Mouse (Mus musculus) lung, postnatal 4 days (tissue): Measurements from ENCODE around the gene Kl.

Experiments
- DNase-seq, 2 experiments: peaks; one replicate each; pipeline ENCODE4 v3.0.0; 2021

Kl gene

GRCm38 (mm10) chr5:150952328-150952668, at the start of gene Kl:
Gene Kl (plus strand): TSS chr5:150952607.
- no peak for DNase-seq

DNA sequence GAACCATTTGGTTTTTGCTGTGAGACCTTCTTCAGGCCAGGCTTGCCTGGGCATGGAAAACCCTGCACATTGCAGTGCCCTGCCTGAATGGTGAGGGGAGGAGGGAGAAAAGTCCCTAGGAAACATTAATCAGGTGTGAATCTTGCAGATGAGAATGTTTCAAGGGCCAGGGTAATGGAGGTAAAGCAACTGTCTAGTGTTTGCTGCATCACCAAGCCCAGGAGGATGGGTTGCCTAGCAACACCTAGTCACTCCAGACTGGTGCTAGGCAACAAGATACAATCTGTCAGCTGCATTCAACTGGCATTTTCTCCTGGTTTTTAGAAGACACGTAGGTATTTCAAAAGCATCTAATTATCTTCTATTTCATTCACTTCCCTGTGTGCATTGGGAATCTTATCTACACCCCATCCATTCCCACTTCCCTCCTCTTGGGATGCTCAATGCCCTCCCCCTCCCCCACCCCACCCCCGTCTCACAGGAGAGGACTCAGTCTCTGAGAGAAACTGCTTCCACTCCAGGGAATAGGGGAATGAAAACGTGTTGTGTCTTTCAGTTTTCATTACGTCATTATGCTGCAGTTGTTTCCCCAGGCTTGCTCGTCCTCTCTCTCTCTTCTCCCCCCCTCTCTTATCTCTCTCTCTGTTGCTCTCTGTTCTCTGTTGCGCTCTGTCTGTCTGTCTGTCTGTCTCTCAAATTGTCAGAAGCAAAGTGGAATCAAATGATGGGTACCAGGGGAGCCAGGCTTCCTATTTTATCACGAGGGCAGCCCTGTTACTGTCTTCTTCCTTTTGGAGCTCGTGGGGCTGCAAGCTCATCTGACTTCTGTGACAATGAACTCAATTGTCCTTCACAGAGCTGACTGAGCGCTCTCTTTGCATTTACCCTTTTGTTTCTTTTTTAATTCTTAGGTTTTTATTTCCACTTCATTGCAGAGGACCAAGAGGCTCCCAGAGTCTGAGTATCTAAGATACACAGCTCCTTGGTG, 46.1 kb upstream of the Kl start:
- no peak for DNase-seq

DNA sequence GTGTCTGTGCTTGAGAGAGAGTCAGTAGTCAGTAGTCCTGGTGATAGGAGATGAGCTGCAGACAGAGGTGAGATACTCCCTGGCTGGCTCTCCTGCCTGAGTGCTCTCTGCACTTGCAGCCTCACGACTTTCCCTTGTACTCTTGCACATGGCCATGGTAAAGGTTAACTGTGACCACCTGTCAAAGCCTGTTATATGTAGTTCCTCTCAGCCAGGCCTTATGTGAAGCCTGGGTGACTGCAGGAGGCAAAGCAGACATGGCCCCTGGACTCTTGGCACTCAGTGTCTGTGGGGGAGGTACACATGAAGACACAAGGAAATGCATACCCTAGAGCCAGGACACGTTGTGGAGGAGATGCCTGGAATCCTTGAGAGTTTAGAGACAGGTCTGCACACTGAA, 40.3 kb upstream of the Kl start:
- no peak for DNase-seq

DNA sequence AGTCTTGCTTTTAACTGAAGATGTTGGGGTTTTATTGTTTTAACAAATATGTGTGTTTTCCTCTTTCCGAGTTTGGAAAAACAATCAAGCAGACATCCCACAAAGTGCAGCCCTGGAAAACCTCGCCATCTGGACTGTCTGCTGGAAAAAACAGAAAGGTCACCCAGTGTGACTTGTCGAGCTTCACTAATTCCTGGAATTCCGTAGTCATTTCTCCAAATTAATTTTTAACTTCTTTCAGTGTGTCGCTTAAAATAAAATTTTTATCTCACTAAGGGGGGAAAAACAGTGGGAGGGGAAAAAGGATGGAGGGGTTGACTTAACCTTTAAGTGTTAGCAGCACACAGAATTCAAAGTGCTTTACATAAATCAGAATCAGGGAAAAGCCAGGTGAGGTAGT, 39.8 kb upstream of the Kl start:
- no peak for DNase-seq

DNA sequence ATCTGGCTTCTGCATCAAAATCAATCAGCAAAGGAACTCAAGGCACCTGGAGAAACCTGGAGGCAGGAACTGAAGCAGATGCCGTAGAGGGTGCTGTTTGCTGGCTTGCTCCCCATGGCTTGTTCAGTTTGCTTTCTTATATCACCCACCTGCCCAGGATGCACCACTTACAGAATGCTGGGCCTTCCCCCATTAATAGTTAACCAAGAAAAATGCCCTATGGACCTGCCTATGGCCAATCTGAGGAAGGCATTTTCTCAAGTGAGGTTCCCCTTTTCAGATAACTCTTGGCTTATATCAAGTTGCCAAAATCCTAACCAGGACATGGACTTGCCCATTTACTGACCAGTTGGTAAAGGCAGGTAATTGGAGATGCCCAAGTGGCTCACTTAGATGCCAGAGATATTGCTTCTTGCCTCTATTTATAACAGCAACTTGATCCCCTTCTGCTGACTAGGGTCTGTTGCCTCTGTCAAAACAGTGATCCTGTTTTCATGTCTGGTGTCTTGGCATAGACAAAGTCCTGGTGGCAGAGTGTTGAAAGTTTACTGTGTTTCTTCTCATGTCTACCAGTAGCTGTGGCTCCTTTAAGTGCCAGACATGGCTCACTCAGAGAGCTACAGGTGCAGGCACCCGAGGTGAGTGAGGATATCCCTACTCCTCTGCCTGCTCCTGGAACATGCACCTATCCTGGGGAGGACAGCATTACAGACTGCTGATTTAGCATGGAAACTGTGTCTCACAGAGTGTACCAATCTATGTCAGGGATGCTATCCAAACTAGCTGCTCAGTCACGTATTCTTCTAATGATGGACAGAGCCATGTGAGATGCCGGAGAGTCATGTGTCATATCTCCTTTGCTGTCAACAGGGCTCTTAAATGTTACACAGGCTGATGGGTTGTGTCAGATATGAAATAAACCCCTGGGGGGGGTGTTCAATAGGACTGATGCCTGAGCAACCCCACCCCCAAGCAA, 37.0 kb upstream of the Kl start:
- DNase-seq: no peak

DNA sequence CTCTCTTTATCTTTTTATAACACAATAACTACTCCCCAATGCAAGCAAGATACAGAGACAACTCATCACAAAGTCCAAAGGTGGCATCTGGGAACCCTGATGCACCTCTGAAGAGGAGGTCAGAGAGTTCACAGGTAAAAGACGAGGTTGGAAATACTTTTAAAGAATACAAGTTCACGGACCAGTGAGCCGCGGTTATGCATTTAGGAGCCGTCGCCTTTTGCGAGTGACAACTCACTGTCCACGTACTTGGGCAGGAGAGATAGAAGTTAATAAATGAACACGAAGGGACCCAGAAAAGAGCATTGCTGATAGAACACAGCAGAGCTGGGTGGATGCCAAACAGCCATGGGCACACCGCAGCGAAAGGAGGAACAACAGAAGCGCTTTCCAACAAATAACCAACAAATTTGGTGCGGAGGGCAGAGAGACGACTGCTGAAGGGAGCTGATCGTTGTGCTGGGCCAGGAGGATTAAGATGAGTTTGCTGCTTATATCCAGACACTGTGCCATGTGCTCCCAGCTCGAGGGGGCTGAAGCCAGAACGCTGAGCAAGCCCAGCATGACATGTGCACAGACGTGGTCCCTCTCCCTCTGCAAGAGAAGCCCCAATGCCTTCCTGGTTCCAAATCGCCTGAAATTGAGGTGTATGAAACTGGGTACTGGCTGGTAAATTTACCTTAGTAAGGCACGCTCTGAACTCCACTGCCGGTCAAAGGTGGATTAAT, 35.1 kb upstream of the Kl start:
- DNase-seq: no peak

GRCm38 (mm10) chr5:150918599-150918998, 33.8 kb upstream of the Kl start:
- DNase-seq: no peak

GRCm38 (mm10) chr5:150919269-150919668, 33.1 kb upstream of the Kl start:
- DNase-seq: no peak

DNA sequence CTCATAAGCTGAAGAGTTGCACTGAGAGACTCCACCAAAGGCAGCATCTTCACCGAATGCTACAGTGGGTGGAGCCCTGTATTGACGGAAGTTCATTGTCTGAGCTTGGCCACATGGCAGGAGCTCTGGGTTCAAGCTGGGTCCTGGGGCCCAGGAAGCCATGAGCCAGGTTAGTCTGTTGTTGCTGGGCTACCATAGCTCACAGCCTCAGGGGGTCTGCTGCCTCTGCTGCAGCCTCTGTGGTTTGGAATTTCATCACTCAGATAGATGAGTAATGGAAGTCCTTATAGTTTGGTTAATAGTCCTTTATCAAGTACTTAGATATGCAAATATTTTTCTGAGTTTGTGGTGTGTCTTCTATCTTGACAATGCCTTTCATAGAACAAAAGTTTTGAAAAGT, 32.4 kb upstream of the Kl start:
- DNase-seq: no peak

GRCm38 (mm10) chr5:150929406-150929805, 23.0 kb upstream of the Kl start:
- DNase-seq: no peak

- DNase-seq: no peak
These were observed 19.8 kb upstream of the Kl start for GRCm38 (mm10) chr5:150932596-150932995.

- no peak for DNase-seq
These were observed 16.2 kb upstream of the Kl start for GRCm38 (mm10) chr5:150936213-150936612.

DNA sequence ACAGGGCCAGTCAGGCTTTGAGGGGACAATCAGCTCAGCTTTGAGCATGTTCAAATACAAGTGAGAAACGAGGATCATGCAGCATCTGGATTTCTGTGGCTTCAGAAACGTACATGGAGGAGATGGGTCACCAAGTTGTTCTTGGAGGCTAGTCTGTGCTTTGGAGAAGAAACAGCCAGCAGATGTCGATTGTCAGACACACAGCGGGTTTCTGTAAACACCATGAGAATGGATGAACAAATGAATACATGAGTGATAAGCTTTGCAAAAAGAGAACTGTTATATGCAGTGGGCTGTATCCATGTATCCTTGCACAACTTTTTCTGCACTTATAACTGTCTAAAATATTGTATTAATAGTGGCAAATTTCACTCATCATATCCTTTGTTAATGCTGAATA, 15.6 kb upstream of the Kl start:
- DNase-seq: no peak

DNA sequence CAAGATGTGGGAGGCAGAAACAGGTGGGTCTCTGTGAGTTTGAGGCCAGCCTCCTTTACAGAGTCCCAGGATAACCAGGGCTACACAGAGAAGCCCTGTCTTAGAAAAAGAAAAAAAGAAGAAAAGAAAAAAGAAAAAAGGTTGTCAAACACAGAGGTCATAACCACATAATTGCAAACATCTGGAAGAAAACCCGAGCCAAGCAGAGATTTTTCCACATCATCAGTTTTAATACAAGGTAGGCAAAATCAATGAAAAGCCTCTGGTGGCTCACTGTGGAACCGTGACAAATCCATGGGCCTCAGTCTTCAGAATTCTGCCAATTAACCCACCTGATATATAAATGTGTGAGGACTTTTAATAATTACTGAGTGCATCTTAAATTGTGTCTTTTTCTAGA, 14.9 kb upstream of the Kl start:
- DNase-seq: no peak

GRCm38 (mm10) chr5:150945576-150945975, 6.8 kb upstream of the Kl start:
- DNase-seq: no peak

DNA sequence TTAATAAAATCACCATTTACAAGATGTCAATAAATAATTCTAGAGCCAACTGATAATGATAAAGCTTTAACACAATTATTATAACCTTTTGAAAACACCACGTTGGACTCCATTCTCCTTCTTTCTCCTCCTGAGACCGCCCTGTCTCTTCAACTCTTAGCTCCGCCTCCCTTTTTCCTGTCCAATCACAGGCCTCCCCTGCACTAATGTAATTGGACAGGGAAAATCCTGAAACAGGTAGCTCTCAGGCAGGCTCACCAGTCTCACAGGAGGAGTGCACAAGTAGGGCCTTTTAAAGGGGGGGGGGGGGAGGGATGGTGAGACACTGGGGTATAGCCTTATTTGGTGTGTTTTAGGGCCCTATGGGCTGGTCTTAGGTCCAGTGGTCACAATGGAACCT, 3.3 kb upstream of the Kl start:
- DNase-seq: no peak

- no peak for DNase-seq
These were observed 1.1 kb upstream of the Kl start for GRCm38 (mm10) chr5:150951325-150951724.

GRCm38 (mm10) chr5:150952669-150953521, 488 bp downstream of the Kl start:
- peak; percentile 42 to 52 for DNase-seq

DNA sequence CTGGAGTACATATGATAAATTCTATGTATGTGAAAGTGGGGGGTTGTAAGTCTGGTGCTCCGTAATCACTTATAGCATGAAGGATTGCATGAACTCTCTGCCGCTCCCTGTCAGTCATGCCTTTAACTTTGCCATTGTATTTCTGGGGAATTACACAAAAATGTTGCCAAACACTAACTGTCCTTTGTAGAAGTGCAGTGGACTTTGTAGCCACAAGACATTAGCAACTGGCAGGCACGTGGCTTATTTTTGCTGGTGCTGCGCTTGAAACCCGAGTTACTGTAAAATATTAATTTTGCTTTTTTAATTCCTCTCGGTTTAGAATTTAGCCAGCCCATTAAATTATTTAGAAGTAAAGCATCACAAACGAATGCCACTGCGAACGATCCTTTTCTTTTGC, 2.4 kb downstream of the Kl start:
- no peak for DNase-seq

- no peak for DNase-seq
These were observed 7.5 kb downstream of the Kl start for GRCm38 (mm10) chr5:150959861-150960260.

- no peak for DNase-seq
These were observed 9.2 kb downstream of the Kl start for GRCm38 (mm10) chr5:150961615-150962014.

DNA sequence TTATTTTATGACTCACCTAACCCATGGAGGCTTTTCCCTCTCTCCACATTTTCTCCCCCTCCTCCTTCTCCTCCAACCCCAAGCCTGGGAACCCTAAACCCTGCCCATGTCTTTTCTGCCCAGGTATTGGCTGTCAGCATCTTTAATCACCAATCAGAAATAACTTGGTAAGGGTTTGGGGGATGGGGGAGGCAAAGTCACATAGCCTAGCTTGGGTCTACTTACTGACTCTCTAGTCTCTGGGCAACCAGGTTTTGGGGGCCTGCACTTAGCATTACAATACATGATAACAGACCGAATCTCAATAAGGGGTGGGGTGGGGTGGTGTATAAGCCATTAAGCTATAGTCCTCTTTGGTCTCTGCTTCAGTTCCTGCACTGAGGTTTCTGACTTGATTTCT, 10.3 kb downstream of the Kl start:
- no peak for DNase-seq
